Mouse (Mus musculus): ENCODE results near the gene Rgs6.

DNA sequence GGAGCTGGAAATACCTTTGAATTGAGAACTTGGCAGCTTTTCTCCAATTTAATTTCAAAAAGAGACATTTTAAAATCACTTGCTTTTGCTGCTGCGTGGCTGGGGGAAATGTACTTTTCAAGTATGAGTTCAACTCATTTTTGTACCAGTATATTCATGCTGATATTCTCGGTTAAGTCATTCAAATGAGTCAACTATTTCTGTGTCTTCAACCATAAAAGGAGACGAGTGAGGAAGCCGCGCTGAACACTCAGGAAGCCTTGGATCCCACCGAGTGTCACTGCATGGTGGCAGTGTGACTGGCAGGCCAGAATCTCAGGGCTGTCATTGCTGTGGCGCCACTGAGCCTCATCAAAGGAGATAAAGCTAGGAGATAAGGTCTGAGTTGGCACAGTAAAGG is 143.5 kb downstream of the Rgs6 start:
- TF ChIP-seq POLR2A (IDR thresholded peaks at IDR 0.05; ENCODE audit: low read depth, low read length) = no peak
- TF ChIP-seq CTCF (IDR thresholded peaks at IDR 0.05; ENCODE audit: extremely low read depth, insufficient read depth, insufficient read length, insufficient replicate concordance) = no peak

Data from spleen, adult 2 months (tissue).